Comparison of ENCODE assay signal across 16 mouse cellular contexts in the genomic region with DNA sequence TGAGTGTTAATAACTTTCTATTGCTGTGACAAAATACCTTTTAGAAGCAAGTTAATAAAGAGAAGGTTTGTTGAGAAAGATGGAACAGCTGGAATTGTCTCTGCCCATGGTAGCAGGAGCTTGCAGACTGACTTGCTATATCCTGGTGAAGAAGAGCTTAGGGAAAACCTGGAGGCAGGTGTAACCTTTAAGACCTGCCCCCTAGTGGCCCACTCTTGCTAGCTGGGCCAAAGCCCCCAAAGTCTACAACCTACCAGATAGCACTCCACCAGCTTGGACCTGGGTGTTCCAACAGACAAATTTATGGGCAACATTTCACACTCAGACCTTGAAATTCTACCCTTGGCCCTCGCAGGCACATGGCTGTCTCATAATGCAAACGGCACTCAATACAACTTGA.
A peak's percentile ranks its signal among the peaks of the same experiment; 100 is the strongest.
DNase-seq lines count a peak whose midpoint lies in the region; ATAC-seq and TF ChIP-seq lines count a peak whose summit lies in the region.
"Had no signal": no experiment of that assay in that cellular context is flagged by ENCODE, and none has a peak within 500 bp of the region (broad histone marks: within the 10 kb centered on the region; RNA-seq: fewer than 3 reads in every experiment).

No protein-coding gene starts in this region.

- no peaks in the 10 kb centered on the region for H3K36me3 ChIP-seq in embryonic facial prominence, embryonic 11.5 days (replicated peaks; ENCODE audit: control insufficient read depth, insufficient read depth, low read depth, low read length)
- H3K36me3 ChIP-seq in embryonic facial prominence, embryonic 10.5 days (replicated peaks), result no peaks in the 10 kb centered on the region
- H3K36me3 ChIP-seq in midbrain, embryonic 14.5 days (ENCODE audit: control insufficient read depth, insufficient read depth, low read length), result no peaks in the 10 kb centered on the region
- H3K36me3 ChIP-seq: intestine, embryonic 15.5 days; liver, embryonic 13.5 days; midbrain, embryonic 10.5 days had no signal

- WGBS in embryonic facial prominence, embryonic 11.5 days, result 73% methylated on average over 2 of the region's 2 CpGs
- 77% methylated on average over 2 of the region's 2 CpGs for WGBS in embryonic facial prominence, embryonic 10.5 days
- WGBS in midbrain, embryonic 14.5 days, result 76% methylated on average over 2 of the region's 2 CpGs

- peak; percentile 20 for TF ChIP-seq CTCF in left cerebral cortex, adult 2 months (IDR thresholded peaks at IDR 0.05)

- H3K4me2 ChIP-seq in embryonic facial prominence, embryonic 11.5 days (ENCODE audit: low read depth, low read length), result no peak overlapping the region
- H3K4me2 ChIP-seq in midbrain, embryonic 14.5 days (ENCODE audit: low read length), result no peak overlapping the region
- H3K4me2 ChIP-seq: intestine, embryonic 15.5 days; liver, embryonic 13.5 days had no signal

- H3K4me3 ChIP-seq in embryonic facial prominence, embryonic 11.5 days (ENCODE audit: low read depth, low read length), result no peak overlapping the region
- H3K4me3 ChIP-seq in embryonic facial prominence, embryonic 10.5 days, result no peak overlapping the region
- H3K4me3 ChIP-seq in left cerebral cortex, adult 2 months, result no peak overlapping the region
- H3K4me3 ChIP-seq in midbrain, embryonic 14.5 days (replicated peaks; ENCODE audit: low read depth, low read length), result no peak overlapping the region
- H3K4me3 ChIP-seq: intestine, embryonic 15.5 days; liver, embryonic 13.5 days; midbrain, embryonic 10.5 days had no signal

- ATAC-seq in embryonic facial prominence, embryonic 11.5 days (replicated peaks; ENCODE audit: insufficient number of reproducible peaks, low FRiP score, low TSS enrichment, low read depth), result no peak
- ATAC-seq in midbrain, embryonic 14.5 days (ENCODE audit: low FRiP score, low TSS enrichment), result no peak
- ATAC-seq: intestine, embryonic 15.5 days had no signal

- no peak overlapping the region for H3K27ac ChIP-seq in embryonic facial prominence, embryonic 11.5 days (replicated peaks; ENCODE audit: low read depth, low read length)
- no peak overlapping the region for H3K27ac ChIP-seq in embryonic facial prominence, embryonic 10.5 days (replicated peaks)
- no peak overlapping the region for H3K27ac ChIP-seq in left cerebral cortex, adult 2 months
- no peak overlapping the region for H3K27ac ChIP-seq in midbrain, embryonic 14.5 days (replicated peaks; ENCODE audit: low read depth, low read length)
- H3K27ac ChIP-seq: intestine, embryonic 15.5 days; liver, embryonic 13.5 days; midbrain, embryonic 10.5 days had no signal

- intact Hi-C loops in left cerebral cortex, adult 2 months (cut with DNase I), result no loop called here

- no peaks in the 10 kb centered on the region for H3K27me3 ChIP-seq in embryonic facial prominence, embryonic 11.5 days (ENCODE audit: control insufficient read depth, insufficient read depth, low read length)
- no peaks in the 10 kb centered on the region for H3K27me3 ChIP-seq in embryonic facial prominence, embryonic 10.5 days (replicated peaks; ENCODE audit: low read depth, poor library complexity, severe bottlenecking)
- no peaks in the 10 kb centered on the region for H3K27me3 ChIP-seq in midbrain, embryonic 14.5 days (ENCODE audit: control insufficient read depth, insufficient read depth, low read length)
- H3K27me3 ChIP-seq: intestine, embryonic 15.5 days; liver, embryonic 13.5 days had no signal

- no peak overlapping the region for H3K9ac ChIP-seq in embryonic facial prominence, embryonic 11.5 days (replicated peaks; ENCODE audit: low read length)
- H3K9ac ChIP-seq in midbrain, embryonic 14.5 days (replicated peaks; ENCODE audit: low read length), result no peak overlapping the region
- H3K9ac ChIP-seq: intestine, embryonic 15.5 days; liver, embryonic 13.5 days had no signal

- peak; percentile 5 for DNase-seq in embryonic facial prominence, embryonic 11.5 days (ENCODE audit: low spot score)
- no peak for DNase-seq in embryonic facial prominence, embryonic 10.5 days (ENCODE audit: low spot score)
- DNase-seq in left cerebral cortex, adult 2 months (ENCODE audit: extremely low spot score in 1 of 2, low spot score in 2 of 2), result no peak
- DNase-seq in left cerebral cortex, adult 18-20 months (ENCODE audit: low spot score in 2 of 2), result no peak
- DNase-seq in A20 (ENCODE audit: low read depth, low spot score) (peak; percentile 10), ZHBTc4 (ENCODE audit: low read depth, low spot score) (peak; percentile 44)
- DNase-seq in spleen, adult 18-20 months, result no peak
- DNase-seq in midbrain, embryonic 14.5 days, result no peak
- DNase-seq: adrenal gland, postnatal 14 days; cerebellum, adult 2 months; heart, adult 18-20 months; heart, postnatal 36 days; liver, embryonic 13.5 days; thymus, adult 18-20 months had no signal

- H3K9me3 ChIP-seq in embryonic facial prominence, embryonic 11.5 days (replicated peaks; ENCODE audit: control insufficient read depth, low read length), result no peaks in the 10 kb centered on the region
- no peaks in the 10 kb centered on the region for H3K9me3 ChIP-seq in embryonic facial prominence, embryonic 10.5 days
- H3K9me3 ChIP-seq in midbrain, embryonic 14.5 days (ENCODE audit: control insufficient read depth, low read length), result no peaks in the 10 kb centered on the region
- H3K9me3 ChIP-seq: intestine, embryonic 15.5 days; liver, embryonic 13.5 days; midbrain, embryonic 10.5 days had no signal

- H3K4me1 ChIP-seq in embryonic facial prominence, embryonic 11.5 days (ENCODE audit: control insufficient read depth, insufficient read depth, low read length), result no peaks in the 10 kb centered on the region
- H3K4me1 ChIP-seq in embryonic facial prominence, embryonic 10.5 days, result no peaks in the 10 kb centered on the region
- H3K4me1 ChIP-seq in midbrain, embryonic 14.5 days (ENCODE audit: control insufficient read depth, insufficient read depth, low read length), result no peaks in the 10 kb centered on the region
- H3K4me1 ChIP-seq: intestine, embryonic 15.5 days; liver, embryonic 13.5 days; midbrain, embryonic 10.5 days had no signal

Comparison
In these comparisons a context has a peak if more than half of its experiments do, and no peak if none do; other contexts are left out.
1. DNase-seq: peak in embryonic facial prominence, embryonic 11.5 days (single experiment), A20 (single experiment) and ZHBTc4 (single experiment); none in embryonic facial prominence, embryonic 10.5 days (single experiment), left cerebral cortex, adult 2 months (0 of 2), left cerebral cortex, adult 18-20 months (0 of 2), spleen, adult 18-20 months (0 of 2) and midbrain, embryonic 14.5 days (single experiment).